Mouse (Mus musculus) liver, postnatal 0 days (tissue): ENCODE results near the gene Ypel2. TPM values are rescaled to one million over a fixed set of nuclear protein-coding genes. Genes with fewer than 3 reads are reported as not detected.

Experiments used
- ATAC-seq: fragments of 200-750 bp; cut with Nextera tagmentation; 2 replicates; pipeline ENCODE4 v1.8.0; 2017; ENCODE audit warnings: mild to moderate bottlenecking, moderate library complexity
- DNase-seq: peaks from one replicate; pipeline ENCODE4 v3.0.0-alpha.2; 2016
- H3K27ac ChIP-seq: fragments of 300-500 bp; sonication (generic); 2 replicates; pipeline ENCODE4 v1.5.1; 2014; ENCODE audit warnings: antibody characterized with exemption, moderate library complexity, mild to moderate bottlenecking, low read depth
- H3K27me3 ChIP-seq: fragments of 300-500 bp; sonication (generic); 2 replicates; pipeline ENCODE4 v1.6.1; 2014; ENCODE audit warnings: low read length, control low read depth, mixed read lengths; ENCODE audit not compliant: insufficient read depth
- H3K36me3 ChIP-seq: fragments of 300-500 bp; sonication (generic); replicated peaks from 2 replicates; pipeline ENCODE4 v1.6.1; 2014; ENCODE audit warnings: mild to moderate bottlenecking, control low read depth, low read length, moderate library complexity, mixed read lengths; ENCODE audit not compliant: insufficient read depth
- H3K4me1 ChIP-seq: fragments of 300-500 bp; sonication (generic); 2 replicates; pipeline ENCODE4 v1.6.1; 2014; ENCODE audit warnings: antibody characterized with exemption, mild to moderate bottlenecking, control low read depth; ENCODE audit not compliant: insufficient read depth
- H3K4me2 ChIP-seq: fragments of 300-500 bp; sonication (generic); 2 replicates; pipeline ENCODE4 v1.6.1; 2014; ENCODE audit warnings: low read depth, mild to moderate bottlenecking, low read length, moderate library complexity, mixed read lengths
- H3K4me3 ChIP-seq: fragments of 300-500 bp; sonication (generic); 2 replicates; pipeline ENCODE4 v1.5.1; 2014; ENCODE audit warnings: low read depth, low read length
- H3K9ac ChIP-seq: fragments of 300-500 bp; sonication (generic); replicated peaks from 2 replicates; pipeline ENCODE4 v1.6.1; 2014; ENCODE audit warnings: mild to moderate bottlenecking, moderate library complexity
- H3K9me3 ChIP-seq: fragments of 300-500 bp; sonication (generic); 2 replicates; pipeline ENCODE4 v1.6.1; 2016; ENCODE audit warnings: mild to moderate bottlenecking, control low read depth, low read length, mixed read lengths
- CTCF ChIP-seq: sonication (generic); IDR thresholded peaks from 2 replicates; pipeline ENCODE4 v1.5.1; 2016; ENCODE audit warnings: antibody characterized with exemption, low read depth
- EP300 ChIP-seq: IDR thresholded peaks from 2 replicates; pipeline ENCODE4 v1.6.1; 2016; ENCODE audit warnings: antibody characterized with exemption, low read depth, mild to moderate bottlenecking
- WGBS: fragments of 180-500 bp; shearing (Covaris S2); extraction: QIAGEN DNeasy Blood & Tissue Kit; methylation state at CpG from one replicate; pipeline ENCODE4 v1.1.7; 2014; ENCODE audit not compliant: insufficient replicate concordance; 5-methylcytosine and 5-hydroxymethylcytosine counted together
- polyA plus RNA-seq: library from polyadenylated mRNA; unstranded; fragments of >200 nt; fragmentation: Nextera tagmentation; extraction: Ambion mirVana; gene quantifications from 2 replicates; pipeline ENCODE4 v1.2.1, GENCODE M21; 2015

The Ypel2 gene
- polyA plus RNA-seq, 1 experiment from 2014 or later: 2.1 TPM

DNA sequence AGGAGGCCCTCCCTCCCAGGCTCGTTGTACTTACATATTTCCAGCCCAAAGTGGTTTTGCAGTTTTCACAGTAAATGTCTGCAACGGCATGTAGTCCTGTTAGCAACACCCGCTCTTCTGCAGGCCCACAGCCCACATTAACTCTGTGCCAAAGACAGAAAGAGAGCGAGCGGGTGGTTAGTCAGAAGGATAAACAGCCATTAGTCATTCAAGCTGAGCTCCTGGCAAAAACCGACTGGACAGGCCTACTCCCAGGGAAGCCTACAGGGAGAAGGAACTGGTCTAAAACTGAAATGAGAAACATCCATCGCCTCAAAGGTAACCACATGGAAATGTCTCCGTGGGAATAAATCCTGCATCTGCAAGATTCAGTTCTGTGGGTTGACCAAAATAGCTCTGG, 49.0 kb downstream of the Ypel2 start:
- H3K9ac ChIP-seq: no peak overlapping the region
- no peak for TF ChIP-seq CTCF
- no peak for TF ChIP-seq EP300
- H3K4me1 ChIP-seq: no peaks in the 10 kb centered on the region
- H3K27me3 ChIP-seq: no peaks in the 10 kb centered on the region
- no peaks in the 10 kb centered on the region for H3K9me3 ChIP-seq
- H3K27ac ChIP-seq: no peak overlapping the region
- ATAC-seq (no peak), DNase-seq (no peak)
- WGBS: 77% methylated on average over 8 of the region's 8 CpGs
- H3K4me2 ChIP-seq: no peak overlapping the region
- H3K4me3 ChIP-seq: no peak overlapping the region
- peaks cover 16% of the 10 kb centered on the region for H3K36me3 ChIP-seq

DNA sequence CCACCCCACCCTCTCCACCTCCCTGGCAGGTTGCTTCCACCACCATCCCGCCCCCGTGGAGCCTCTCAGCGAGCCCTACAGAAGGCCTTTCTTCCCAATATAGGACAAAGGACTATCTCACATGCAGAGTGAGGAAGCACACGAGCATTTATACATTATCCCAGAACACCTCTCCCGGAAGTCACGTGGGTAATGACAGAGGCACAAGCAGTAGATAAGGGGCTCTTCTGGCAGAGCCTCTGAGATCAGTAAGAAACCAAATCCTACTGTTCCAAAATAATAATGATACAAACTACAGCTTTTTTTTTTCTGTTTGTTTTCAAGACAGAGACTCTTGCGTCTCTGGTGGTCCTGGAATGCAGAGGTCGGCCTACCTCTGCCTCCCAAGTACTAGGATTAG, 51.6 kb downstream of the Ypel2 start:
- TF ChIP-seq CTCF: no peak
- peaks cover 16% of the 10 kb centered on the region for H3K36me3 ChIP-seq
- ATAC-seq: no peak
- no peak overlapping the region for H3K9ac ChIP-seq
- no peaks in the 10 kb centered on the region for H3K27me3 ChIP-seq
- no peak overlapping the region for H3K4me3 ChIP-seq
- WGBS: 73% methylated on average over 8 of the region's 8 CpGs
- no peak overlapping the region for H3K27ac ChIP-seq
- H3K9me3 ChIP-seq: no peaks in the 10 kb centered on the region
- H3K4me2 ChIP-seq: no peak overlapping the region
- no peak for DNase-seq
- no peaks in the 10 kb centered on the region for H3K4me1 ChIP-seq

DNA sequence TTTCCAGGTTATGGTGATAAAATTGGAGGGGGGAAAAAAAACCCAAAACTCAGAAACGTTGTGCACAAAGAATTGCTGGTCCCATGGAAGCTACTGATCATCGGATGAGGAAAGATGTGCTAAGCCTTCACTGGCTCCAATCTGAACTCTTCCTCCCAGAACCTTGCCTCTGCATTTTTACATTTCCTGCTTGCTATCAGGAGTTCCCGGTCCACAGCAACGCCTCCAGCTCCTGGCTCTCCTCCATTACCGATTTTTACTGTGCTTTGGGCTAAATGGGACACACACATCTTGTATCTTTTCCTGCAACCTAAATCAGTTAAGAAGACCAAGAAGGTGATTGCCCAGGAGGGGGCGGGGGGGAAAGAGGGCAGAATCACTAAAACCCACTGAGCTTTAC, 54.0 kb downstream of the Ypel2 start:
- Histone ChIP-seq H3K4me1 (no peaks in the 10 kb centered on the region), H3K27me3 (no peaks in the 10 kb centered on the region), H3K9me3 (no peaks in the 10 kb centered on the region), H3K4me2 (no peak overlapping the region), H3K27ac (no peak overlapping the region), H3K4me3 (no peak overlapping the region), H3K9ac (no peak overlapping the region), H3K36me3 (peaks cover 16% of the 10 kb centered on the region)
- WGBS: 69% methylated on average over 6 of the region's 6 CpGs
- no peak for TF ChIP-seq EP300
- TF ChIP-seq CTCF: no peak
- DNase-seq: no peak
- no peak for ATAC-seq

DNA sequence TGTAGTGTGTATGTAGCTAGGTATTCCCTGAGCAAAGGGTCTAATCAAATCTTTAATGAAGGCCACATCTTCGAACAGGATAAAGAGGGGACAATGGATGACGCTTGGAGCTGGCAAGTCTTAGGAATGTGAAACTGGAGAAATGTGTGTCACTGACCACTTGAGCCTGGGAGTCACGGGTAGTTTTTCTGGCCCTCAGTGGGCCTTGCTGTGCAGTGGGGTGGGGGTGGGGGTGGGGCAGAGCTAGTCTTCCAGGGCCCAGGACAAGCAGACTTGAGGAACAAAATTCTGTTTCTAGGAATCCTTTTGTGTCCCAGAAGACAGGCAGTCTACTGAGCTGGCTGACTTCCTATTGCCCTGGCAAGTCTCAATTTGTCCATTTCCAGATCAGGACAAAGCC, 55.0 kb downstream of the Ypel2 start:
- H3K4me2 ChIP-seq: no peak overlapping the region
- H3K27me3 ChIP-seq: no peaks in the 10 kb centered on the region
- no peaks in the 10 kb centered on the region for H3K4me1 ChIP-seq
- no peak overlapping the region for H3K27ac ChIP-seq
- DNase-seq (no peak), ATAC-seq (no peak)
- 79% methylated on average over 3 of the region's 3 CpGs for WGBS
- peaks cover 9% of the 10 kb centered on the region; the same call in 1 of the 2 replicates for H3K36me3 ChIP-seq
- no peak for TF ChIP-seq CTCF
- no peak for TF ChIP-seq EP300
- H3K9ac ChIP-seq: no peak overlapping the region
- H3K9me3 ChIP-seq: no peaks in the 10 kb centered on the region
- no peak overlapping the region for H3K4me3 ChIP-seq

DNA sequence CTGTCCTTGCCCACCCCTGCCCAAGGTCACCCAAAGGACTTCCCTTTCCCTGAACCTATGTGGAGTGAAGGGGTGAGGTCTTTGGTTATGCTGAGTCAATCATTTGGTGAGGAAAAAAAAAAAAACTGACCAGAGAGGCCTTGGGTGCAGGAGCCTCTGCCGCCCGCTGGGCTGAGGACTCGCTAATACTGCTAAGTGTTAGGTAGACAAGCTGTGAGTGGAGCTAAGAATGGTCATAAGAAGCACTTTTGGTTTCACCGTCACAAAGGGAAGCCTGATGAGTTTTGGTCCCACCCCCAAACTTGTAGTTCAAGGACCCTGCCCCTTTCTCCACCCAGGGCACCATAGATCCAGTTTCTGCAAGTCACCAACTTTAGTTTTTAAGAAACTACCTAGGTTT, 55.4 kb downstream of the Ypel2 start:
- Histone ChIP-seq H3K27ac (no peak overlapping the region), H3K4me2 (no peak overlapping the region), H3K9ac (no peak overlapping the region), H3K4me3 (no peak overlapping the region), H3K27me3 (no peaks in the 10 kb centered on the region), H3K4me1 (no peaks in the 10 kb centered on the region), H3K36me3 (0 out of 2 replicates have a peak, but pooled peaks cover 8% of the 10 kb centered on the region), H3K9me3 (no peaks in the 10 kb centered on the region)
- WGBS: 85% methylated on average over 4 of the region's 4 CpGs
- DNase-seq: no peak
- ATAC-seq: no peak
- TF ChIP-seq CTCF: no peak
- no peak for TF ChIP-seq EP300

DNA sequence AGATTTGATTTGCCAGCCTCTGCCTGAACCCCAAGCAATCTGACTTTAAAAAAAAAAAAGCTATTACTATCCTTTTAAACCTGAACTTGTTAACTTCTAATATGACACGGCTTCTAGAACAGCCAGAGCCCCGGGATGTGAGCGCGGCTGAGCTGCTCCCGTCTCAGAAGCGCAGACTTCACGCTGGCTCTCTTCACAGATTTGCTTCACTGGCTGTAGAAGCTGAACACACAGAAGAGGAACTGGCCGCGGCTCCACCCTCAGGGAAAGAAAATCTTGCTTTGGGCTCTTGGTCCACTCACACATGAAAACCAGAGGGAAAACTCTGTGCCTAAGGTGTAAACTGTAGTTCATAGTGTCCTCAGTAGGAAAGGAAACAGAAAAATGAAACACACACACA, 56.6 kb downstream of the Ypel2 start:
- Histone ChIP-seq H3K9ac (no peak overlapping the region), H3K4me3 (no peak overlapping the region), H3K4me1 (no peaks in the 10 kb centered on the region), H3K9me3 (no peaks in the 10 kb centered on the region), H3K27ac (no peak overlapping the region), H3K36me3 (0 out of 2 replicates have a peak, but pooled peaks cover 3% of the 10 kb centered on the region), H3K27me3 (no peaks in the 10 kb centered on the region), H3K4me2 (no peak overlapping the region)
- TF ChIP-seq EP300 (no peak), CTCF (no peak)
- WGBS: 57% methylated on average over 9 of the region's 9 CpGs
- no peak for DNase-seq
- no peak for ATAC-seq

DNA sequence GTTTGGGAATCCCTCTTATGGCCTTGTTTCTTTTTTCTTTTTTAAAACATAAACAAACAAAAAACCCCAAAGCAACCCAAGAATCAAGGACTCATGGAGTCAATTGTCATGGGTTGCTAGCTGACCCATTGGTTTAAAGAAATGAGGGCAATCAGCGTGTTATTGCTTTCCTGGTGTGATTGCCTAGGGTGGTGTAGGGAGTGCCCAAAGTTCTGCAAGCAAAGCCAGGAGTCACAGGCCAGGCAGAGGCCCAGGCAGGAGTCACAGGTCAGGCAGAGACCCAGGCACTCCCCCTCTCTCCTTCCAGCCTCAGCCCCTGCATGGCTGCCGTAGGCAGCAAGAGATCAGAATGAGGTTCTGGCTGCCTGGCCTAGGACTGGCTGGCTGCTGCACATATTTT, 58.6 kb downstream of the Ypel2 start:
- ATAC-seq (no peak), DNase-seq (no peak)
- 65% methylated on average over 2 of the region's 2 CpGs for WGBS
- no peak overlapping the region for H3K9ac ChIP-seq
- no peaks in the 10 kb centered on the region for H3K36me3 ChIP-seq
- H3K4me1 ChIP-seq: no peaks in the 10 kb centered on the region
- TF ChIP-seq EP300: no peak
- TF ChIP-seq CTCF: no peak
- no peak overlapping the region for H3K4me3 ChIP-seq
- H3K9me3 ChIP-seq: no peaks in the 10 kb centered on the region
- H3K27me3 ChIP-seq: no peaks in the 10 kb centered on the region
- H3K27ac ChIP-seq: no peak overlapping the region
- H3K4me2 ChIP-seq: no peak overlapping the region
